Mouse (Mus musculus) embryonic facial prominence, embryonic 12.5 days (tissue): ENCODE results near the gene Hip1. TPM values are rescaled to one million over a fixed set of nuclear protein-coding genes. Genes with fewer than 3 reads are reported as not detected.
"Not testable (repeated sequence)": the region's sequence is repeated elsewhere in the genome, so short reads cannot be mapped to it uniquely, and the experiment has no call there.

ENCODE experiments used
- ATAC-seq: fragments of 200-750 bp; cut with Nextera tagmentation; 2 replicates; pipeline ENCODE4 v1.8.0; 2017; ENCODE audit not compliant: insufficient number of reproducible peaks, insufficient read depth, low FRiP score, low TSS enrichment
- H3K27ac ChIP-seq: fragments of 300-500 bp; sonication (generic); 2 replicates; pipeline ENCODE4 v1.5.1; 2016; ENCODE audit warnings: mild to moderate bottlenecking
- H3K27me3 ChIP-seq: fragments of 300-500 bp; sonication (generic); 2 replicates; pipeline ENCODE4 v1.6.1; 2016; ENCODE audit warnings: mild to moderate bottlenecking, moderate library complexity
- H3K36me3 ChIP-seq: fragments of 300-500 bp; sonication (generic); 2 replicates; pipeline ENCODE4 v1.6.1; 2016; ENCODE audit warnings: mild to moderate bottlenecking
- H3K4me1 ChIP-seq: fragments of 300-500 bp; sonication (generic); 2 replicates; pipeline ENCODE4 v1.6.1; 2016
- H3K4me2 ChIP-seq: fragments of 300-500 bp; sonication (generic); replicated peaks from 2 replicates; pipeline ENCODE4 v1.6.1; 2016; ENCODE audit warnings: mild to moderate bottlenecking, moderate library complexity
- H3K4me3 ChIP-seq: fragments of 300-500 bp; sonication (generic); 2 replicates; pipeline ENCODE4 v1.5.1; 2016; ENCODE audit warnings: mild to moderate bottlenecking
- H3K9ac ChIP-seq: fragments of 300-500 bp; sonication (generic); 2 replicates; pipeline ENCODE4 v1.6.1; 2016; ENCODE audit warnings: mild to moderate bottlenecking, moderate library complexity
- H3K9me3 ChIP-seq: fragments of 300-500 bp; sonication (generic); 2 replicates; pipeline ENCODE4 v1.6.1; 2016; ENCODE audit warnings: mild to moderate bottlenecking, moderate library complexity
- WGBS: fragments of 180-500 bp; shearing (Covaris S2); methylation state at CpG from one replicate; pipeline ENCODE4 v1.1.7; 2016; 5-methylcytosine and 5-hydroxymethylcytosine counted together
- polyA plus RNA-seq: library from polyadenylated mRNA; unstranded; fragments of >200 nt; fragmentation: Nextera tagmentation; extraction: Ambion mirVana; gene quantifications from 2 replicates; pipeline ENCODE4 v1.2.1, GENCODE M21; 2016

Gene Hip1
- polyA plus RNA-seq, 1 experiment from 2014 or later = 57.9 TPM

DNA sequence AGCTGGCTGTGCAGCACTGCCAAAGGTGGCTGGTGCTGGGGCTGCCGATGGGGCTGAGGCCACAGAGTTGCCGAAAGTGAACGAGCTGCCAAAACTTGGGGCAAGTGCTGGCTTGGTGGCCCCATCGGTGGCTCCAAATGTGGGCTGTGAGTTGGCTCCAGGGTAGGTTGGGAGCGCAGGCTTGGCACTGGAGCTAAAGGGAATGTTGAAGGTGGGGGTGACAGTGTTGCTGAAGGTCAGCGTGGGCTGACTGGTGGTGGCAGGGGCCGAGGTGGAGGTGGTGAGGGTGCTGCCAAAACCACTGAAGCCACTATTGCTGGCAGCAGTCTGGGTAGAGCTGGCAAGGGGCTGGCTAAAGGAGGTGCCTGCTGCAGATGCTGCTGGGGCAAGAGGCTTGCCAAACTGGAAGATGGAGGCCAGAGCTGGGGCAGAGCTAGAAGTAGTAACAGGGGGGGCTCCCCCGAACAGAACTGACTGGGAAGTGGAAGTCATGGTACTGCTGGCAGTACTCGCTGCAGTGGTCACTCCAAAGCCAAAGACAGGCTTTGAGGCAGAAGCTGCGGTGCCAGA is 163.5 kb downstream of the Hip1 start:
- Histone ChIP-seq H3K9ac (no peak overlapping the region), H3K36me3 (peaks cover 96% of the 10 kb centered on the region), H3K4me2 (no peak overlapping the region), H3K9me3 (no peaks in the 10 kb centered on the region), H3K27ac (no peak overlapping the region), H3K4me1 (no peaks in the 10 kb centered on the region), H3K27me3 (no peaks in the 10 kb centered on the region), H3K4me3 (no peak overlapping the region)
- no peak for ATAC-seq
- WGBS = 96% methylated on average over 10 of the region's 10 CpGs

DNA sequence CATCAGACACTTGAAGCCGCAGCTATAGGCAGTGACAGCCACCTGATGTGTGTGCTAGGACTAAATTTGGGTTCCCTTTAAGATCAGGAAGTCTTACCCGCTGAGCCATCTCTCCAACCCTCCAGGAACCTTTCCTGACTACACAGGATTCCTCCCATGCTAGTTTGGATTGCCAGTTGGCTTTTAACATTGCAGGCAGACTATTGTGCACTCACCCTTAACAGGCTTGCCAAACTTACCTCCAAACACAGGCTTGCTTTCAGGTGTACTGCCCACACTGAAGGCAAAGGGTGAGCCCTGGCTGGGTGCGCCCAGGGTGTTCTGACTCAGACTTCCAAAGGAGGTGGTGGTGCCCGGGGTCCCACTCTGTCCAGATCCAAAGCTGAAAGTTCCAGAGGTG is 164.2 kb downstream of the Hip1 start:
- Histone ChIP-seq H3K9me3 (no peaks in the 10 kb centered on the region), H3K4me3 (no peak overlapping the region), H3K4me1 (no peaks in the 10 kb centered on the region), H3K27ac (no peak overlapping the region), H3K9ac (no peak overlapping the region), H3K4me2 (no peak overlapping the region), H3K36me3 (peaks cover 99% of the 10 kb centered on the region), H3K27me3 (no peaks in the 10 kb centered on the region)
- 96% methylated on average over 4 of the region's 4 CpGs for WGBS
- no peak for ATAC-seq

DNA sequence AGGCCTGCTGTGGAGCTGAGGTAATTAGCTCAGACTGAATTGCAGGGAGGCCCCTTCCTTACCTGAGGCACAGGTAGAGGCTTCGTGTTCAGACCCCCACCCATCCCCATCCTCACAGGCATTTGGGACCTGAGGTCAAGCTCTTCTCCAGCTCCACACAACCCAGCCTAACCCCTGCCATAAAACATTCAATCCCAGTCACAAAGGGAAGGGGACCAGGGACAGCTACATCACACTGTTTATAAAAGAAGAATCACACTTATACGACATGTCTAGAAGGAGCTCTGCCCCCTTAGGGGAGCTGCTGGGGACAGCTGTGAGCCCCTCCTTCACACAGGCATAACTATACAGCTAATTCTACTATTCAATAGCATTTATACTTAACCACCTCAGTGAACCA is 168.6 kb downstream of the Hip1 start:
- no peaks in the 10 kb centered on the region for H3K27me3 ChIP-seq
- H3K4me2 ChIP-seq = no peak overlapping the region
- no peak overlapping the region for H3K4me3 ChIP-seq
- 67% methylated on average over 2 of the region's 2 CpGs for WGBS
- no peaks in the 10 kb centered on the region for H3K9me3 ChIP-seq
- H3K4me1 ChIP-seq = no peaks in the 10 kb centered on the region
- H3K27ac ChIP-seq = no peak overlapping the region
- H3K9ac ChIP-seq = no peak overlapping the region
- ATAC-seq = no peak
- H3K36me3 ChIP-seq = peaks cover 95% of the 10 kb centered on the region

DNA sequence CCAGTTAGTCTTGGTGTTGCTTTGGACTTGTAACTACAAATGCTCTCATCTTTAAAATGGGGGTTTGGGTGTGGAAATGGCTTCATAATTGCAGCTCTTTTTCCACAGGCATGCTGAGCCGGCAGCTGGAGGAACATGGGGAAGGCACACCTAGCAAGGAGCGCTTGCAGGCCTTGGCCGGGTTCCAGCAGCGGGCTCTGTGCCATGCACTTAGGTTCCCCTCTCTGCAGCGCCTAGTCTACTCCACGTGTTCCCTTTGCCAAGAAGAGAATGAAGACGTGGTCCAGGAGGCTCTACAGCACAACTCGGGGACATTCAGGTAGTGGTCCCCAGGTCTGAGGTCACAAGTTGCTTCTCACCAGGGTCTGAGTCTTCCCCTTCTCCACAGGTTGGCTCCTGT is 169.8 kb downstream of the Hip1 start:
- H3K4me3 ChIP-seq = no peak overlapping the region
- no peak overlapping the region for H3K9ac ChIP-seq
- WGBS = 91% methylated on average over 8 of the region's 8 CpGs
- no peak overlapping the region for H3K4me2 ChIP-seq
- H3K36me3 ChIP-seq = peaks cover 83% of the 10 kb centered on the region
- no peak for ATAC-seq
- no peaks in the 10 kb centered on the region for H3K9me3 ChIP-seq
- peaks cover 9% of the 10 kb centered on the region for H3K4me1 ChIP-seq
- no peaks in the 10 kb centered on the region for H3K27me3 ChIP-seq
- no peak overlapping the region for H3K27ac ChIP-seq

DNA sequence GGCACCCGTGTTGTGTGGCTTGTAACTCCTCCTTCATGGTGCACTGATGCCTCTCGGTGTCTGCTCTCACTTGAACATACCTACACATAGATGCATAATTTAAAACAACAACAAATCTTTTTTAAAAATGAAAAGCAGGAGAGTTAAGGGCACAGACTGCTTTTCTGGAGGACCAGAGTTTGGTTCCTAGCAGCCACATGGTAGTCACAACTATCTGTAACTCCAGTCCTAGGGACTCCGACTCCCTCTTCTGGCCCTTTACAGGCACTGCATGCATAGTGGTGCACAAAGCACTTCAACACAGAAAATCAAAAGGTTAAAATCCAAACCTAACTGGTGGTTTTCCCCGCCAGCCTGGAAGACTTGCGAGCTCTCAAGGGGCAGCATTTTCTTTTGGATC is 171.3 kb downstream of the Hip1 start:
- H3K36me3 ChIP-seq = peaks cover 68% of the 10 kb centered on the region
- H3K4me2 ChIP-seq = no peak overlapping the region
- H3K4me3 ChIP-seq = no peak overlapping the region
- H3K9me3 ChIP-seq = no peaks in the 10 kb centered on the region
- no peak overlapping the region for H3K9ac ChIP-seq
- no peaks in the 10 kb centered on the region for H3K27me3 ChIP-seq
- WGBS = 93% methylated on average over 5 of the region's 5 CpGs
- ATAC-seq = no peak
- H3K27ac ChIP-seq = no peak overlapping the region
- peaks cover 12% of the 10 kb centered on the region for H3K4me1 ChIP-seq

DNA sequence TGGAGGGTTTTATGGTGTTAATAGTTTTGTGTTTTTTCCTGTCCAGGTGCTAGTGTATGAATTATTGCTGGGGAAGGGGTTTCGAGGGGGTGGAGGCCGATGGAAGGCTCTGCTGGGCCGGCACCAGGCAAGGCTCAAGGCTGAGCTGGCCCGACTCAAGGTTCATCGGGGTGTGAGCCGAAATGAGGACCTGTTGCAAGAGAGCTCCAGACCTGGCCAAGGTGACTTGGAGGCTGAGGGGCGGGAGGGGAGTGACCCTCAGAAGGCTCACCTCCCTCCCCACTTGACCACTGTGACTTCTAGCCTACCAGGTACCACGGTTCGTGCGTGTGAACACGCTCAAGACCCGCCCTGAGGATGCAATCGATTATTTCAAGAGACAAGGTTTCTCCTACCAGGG is 173.7 kb downstream of the Hip1 start:
- Histone ChIP-seq H3K27ac (no peak overlapping the region), H3K27me3 (no peaks in the 10 kb centered on the region), H3K4me1 (peaks cover 12% of the 10 kb centered on the region), H3K9me3 (no peaks in the 10 kb centered on the region), H3K36me3 (peaks cover 44% of the 10 kb centered on the region), H3K9ac (no peak overlapping the region), H3K4me3 (no peak overlapping the region), H3K4me2 (no peak overlapping the region)
- WGBS = 92% methylated on average over 13 of the region's 13 CpGs
- ATAC-seq = no peak

DNA sequence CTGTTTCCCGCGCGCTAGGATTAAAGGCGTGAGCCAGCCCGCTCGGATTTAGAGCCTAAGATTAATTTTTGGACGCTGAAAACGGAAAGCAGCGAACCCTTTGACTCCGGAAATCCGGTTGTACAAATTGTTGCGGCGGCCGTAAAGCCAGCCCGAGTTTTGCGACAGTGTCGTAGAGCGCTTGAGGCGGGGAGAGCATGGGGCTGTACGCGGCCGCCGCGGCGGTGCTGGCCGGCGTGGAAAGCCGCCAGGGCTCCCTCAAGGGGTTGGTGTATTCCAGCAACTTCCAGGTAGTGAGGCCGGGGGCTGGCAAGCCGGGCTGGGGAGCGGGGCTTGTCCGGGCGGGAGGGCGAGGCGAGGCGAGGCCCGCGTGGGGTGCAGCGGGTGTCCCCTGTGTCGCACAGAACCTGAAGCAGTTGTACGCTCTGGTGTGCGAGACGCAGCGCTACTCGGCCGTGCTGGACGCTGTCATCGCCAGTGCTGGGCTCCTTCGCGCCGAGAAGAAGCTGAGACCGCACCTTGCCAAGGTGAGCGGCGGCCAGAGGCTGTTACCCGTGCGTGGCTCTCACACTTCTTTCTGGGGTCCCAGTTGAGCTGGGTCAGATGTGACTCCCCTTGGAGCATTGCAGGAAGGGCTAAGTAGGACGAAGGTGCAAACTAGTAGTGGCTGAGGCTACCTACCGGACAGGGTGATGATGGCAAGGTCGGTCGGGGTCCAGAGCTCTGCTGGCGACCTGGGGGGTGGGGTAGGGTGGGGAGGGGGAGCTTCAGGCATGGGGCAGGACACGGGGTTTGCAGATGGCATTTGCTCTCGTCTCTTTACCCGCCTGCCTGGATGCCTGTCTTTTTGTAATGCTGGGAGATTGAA is 174.9 kb downstream of the Hip1 start, which contains the start of gene Nsun5:
Gene Nsun5 (plus strand): TSS at position 167 of the 868 bp plus-strand sequence.
- H3K9me3 ChIP-seq = no peaks in the 10 kb centered on the region
- under 1% methylated on average over 64 of the region's 64 CpGs for WGBS
- peak; percentile 66; the same call in 1 of the 2 replicates for ATAC-seq
- peak within 1 kb of the TSS; percentile 87 for H3K9ac ChIP-seq
- no peaks in the 10 kb centered on the region for H3K27me3 ChIP-seq
- peaks cover 12% of the 10 kb centered on the region for H3K4me1 ChIP-seq
- peak within 1 kb of the TSS; percentile 85 for H3K27ac ChIP-seq
- peak within 1 kb of the TSS; percentile 95 for H3K4me2 ChIP-seq
- H3K4me3 ChIP-seq = peak within 1 kb of the TSS; percentile 97
- peaks cover 32% of the 10 kb centered on the region for H3K36me3 ChIP-seq

DNA sequence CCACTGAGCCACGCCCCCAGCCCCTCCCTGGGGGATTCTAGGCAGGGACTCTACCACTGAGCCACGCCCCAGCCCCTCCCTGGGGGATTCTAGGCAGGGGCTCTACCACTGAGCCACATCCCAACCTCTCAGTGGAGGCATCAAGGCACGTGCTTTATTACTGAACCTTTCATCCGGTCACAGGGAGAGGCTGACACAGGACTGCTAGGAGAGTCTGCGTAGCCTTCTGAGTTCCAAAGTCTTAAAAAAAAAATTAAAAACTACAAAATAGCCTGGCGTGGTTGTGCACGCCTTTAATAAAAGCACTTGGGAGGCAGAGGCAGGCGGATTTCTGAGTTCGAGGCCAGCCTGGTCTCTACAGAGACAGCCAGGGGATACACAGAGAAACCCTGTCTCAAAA is 175.7 kb downstream of the Hip1 start:
- Histone ChIP-seq H3K36me3 (peaks cover 24% of the 10 kb centered on the region), H3K4me2 (peak overlapping the region; percentile 95), H3K4me1 (peaks cover 12% of the 10 kb centered on the region), H3K27ac (peak overlapping the region; percentile 85; the same call in 1 of the 2 replicates), H3K4me3 (peak overlapping the region; percentile 97), H3K9ac (peak overlapping the region; percentile 87)
- ATAC-seq, H3K9me3 ChIP-seq, H3K27me3 ChIP-seq: not testable (repeated sequence)
- WGBS = 58% methylated on average over 9 of the region's 9 CpGs

DNA sequence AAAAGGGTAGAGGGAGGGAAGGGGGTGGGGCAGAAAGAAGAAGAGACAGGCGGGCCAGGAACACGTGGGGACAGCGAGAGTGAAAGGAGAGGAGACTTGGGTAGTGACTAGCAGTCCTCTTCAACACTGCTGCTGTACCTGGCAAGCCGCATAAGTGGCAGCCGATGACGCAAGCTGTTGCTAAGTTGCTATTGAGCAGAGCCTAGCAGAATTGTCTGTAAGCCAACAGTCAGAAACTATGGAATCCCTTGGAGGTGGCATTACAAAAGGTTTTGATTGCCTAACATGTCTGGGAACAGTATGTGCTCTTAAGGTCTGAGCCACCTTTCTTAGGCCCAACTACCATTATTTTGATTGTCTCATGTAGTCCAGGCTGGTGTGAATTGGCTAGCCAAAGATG is 176.6 kb downstream of the Hip1 start:
- no peak overlapping the region for H3K27ac ChIP-seq
- ATAC-seq = no peak
- H3K4me2 ChIP-seq = no peak overlapping the region
- no peak overlapping the region for H3K9ac ChIP-seq
- H3K9me3 ChIP-seq = no peaks in the 10 kb centered on the region
- no peaks in the 10 kb centered on the region for H3K27me3 ChIP-seq
- peaks cover 12% of the 10 kb centered on the region for H3K4me1 ChIP-seq
- peaks cover 16% of the 10 kb centered on the region for H3K36me3 ChIP-seq
- WGBS = 85% methylated on average over 6 of the region's 6 CpGs
- H3K4me3 ChIP-seq = no peak overlapping the region

DNA sequence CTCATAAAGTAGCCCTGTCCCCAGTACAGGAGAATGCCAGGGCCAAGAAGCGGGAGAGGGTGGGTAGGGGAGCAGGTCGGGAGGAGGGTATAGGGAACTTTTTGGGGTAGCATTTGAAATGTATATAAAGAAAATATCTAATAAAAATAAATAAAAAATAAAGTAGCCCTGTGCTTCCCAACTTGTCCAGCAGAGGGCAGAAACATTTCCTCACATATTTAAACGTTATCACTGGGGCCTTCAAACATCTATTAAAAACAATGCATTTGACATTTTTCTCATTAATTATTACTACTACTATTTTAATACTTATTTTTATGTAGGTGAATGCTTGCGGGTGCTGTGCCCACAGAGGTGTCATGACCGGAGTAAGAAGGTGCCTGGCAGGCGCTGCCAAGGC is 177.1 kb downstream of the Hip1 start:
- H3K27ac ChIP-seq = no peak overlapping the region
- no peak for ATAC-seq
- H3K4me1 ChIP-seq = peaks cover 12% of the 10 kb centered on the region
- H3K9me3 ChIP-seq = no peaks in the 10 kb centered on the region
- H3K27me3 ChIP-seq = no peaks in the 10 kb centered on the region
- no peak overlapping the region for H3K4me2 ChIP-seq
- H3K36me3 ChIP-seq = peaks cover 12% of the 10 kb centered on the region
- H3K4me3 ChIP-seq = no peak overlapping the region
- H3K9ac ChIP-seq = no peak overlapping the region
- 55% methylated on average over 6 of the region's 6 CpGs for WGBS

DNA sequence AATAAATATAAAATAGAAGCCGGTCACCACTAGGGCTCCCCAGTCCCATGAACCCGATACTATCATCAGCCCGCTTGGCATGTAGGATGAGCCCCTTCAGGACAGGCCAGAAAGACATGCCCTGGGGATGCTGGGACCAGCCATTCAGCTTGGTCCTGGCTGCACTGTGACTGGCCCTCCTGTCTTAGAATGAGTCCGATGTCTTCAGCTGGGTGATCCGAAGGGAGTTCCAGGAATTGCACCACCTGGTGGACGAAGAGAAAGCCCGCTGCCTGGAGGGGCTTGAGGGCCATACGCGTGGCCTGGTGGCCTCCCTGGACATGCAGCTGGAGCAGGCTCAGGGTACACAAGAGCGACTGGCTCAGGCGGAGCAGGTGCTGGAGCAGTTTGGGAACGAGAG is 181.4 kb downstream of the Hip1 start:
- no peak overlapping the region for H3K9ac ChIP-seq
- no peak for ATAC-seq
- 27% methylated on average over 12 of the region's 12 CpGs for WGBS

DNA sequence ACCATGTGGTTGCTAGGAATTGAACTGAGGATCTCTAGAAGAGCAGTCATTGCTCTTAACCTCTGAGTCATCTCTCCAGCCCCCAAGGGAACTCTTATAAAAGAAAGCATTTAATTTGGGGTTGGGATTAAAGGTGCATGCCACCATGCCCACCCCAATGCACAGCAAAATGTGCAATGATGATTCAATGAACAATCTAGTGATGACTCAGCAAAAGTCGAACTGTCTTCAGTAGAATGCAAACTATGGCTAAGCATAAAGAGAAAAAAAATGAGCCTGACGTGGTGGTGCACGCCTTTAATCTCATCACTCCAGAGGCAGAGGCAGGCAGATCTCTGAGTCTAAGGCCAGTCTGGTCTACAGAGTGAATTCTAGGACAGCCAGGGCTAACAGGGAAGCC is 182.3 kb downstream of the Hip1 start:
- Histone ChIP-seq H3K36me3 (no peaks in the 10 kb centered on the region), H3K4me3 (no peak overlapping the region), H3K4me1 (no peaks in the 10 kb centered on the region), H3K9me3 (peaks cover 2% of the 10 kb centered on the region; the same call in 1 of the 2 replicates), H3K27me3 (no peaks in the 10 kb centered on the region), H3K9ac (no peak overlapping the region), H3K4me2 (no peak overlapping the region), H3K27ac (no peak overlapping the region)
- WGBS = 84% methylated on average over 3 of the region's 3 CpGs
- ATAC-seq = no peak

More for the DNA sequence above, 181.4 kb downstream of the Hip1 start:
- Histone ChIP-seq H3K4me2 (no peak overlapping the region), H3K27ac (no peak overlapping the region), H3K4me1 (no peaks in the 10 kb centered on the region), H3K36me3 (no peaks in the 10 kb centered on the region), H3K4me3 (no peak overlapping the region), H3K9me3 (no peaks in the 10 kb centered on the region), H3K27me3 (no peaks in the 10 kb centered on the region)
